Mouse (Mus musculus) ZHBTc4 (cell line): ENCODE data around the gene Canx.
"Not testable (repeated sequence)": the region's sequence is repeated elsewhere in the genome, so short reads cannot be mapped to it uniquely, and the experiment has no call there.

Experiments
- DNase-seq: peaks from one replicate; pipeline ENCODE4 v3.0.0-alpha.2; 2011; ENCODE audit warnings: low read depth, low spot score

The Canx gene

DNA sequence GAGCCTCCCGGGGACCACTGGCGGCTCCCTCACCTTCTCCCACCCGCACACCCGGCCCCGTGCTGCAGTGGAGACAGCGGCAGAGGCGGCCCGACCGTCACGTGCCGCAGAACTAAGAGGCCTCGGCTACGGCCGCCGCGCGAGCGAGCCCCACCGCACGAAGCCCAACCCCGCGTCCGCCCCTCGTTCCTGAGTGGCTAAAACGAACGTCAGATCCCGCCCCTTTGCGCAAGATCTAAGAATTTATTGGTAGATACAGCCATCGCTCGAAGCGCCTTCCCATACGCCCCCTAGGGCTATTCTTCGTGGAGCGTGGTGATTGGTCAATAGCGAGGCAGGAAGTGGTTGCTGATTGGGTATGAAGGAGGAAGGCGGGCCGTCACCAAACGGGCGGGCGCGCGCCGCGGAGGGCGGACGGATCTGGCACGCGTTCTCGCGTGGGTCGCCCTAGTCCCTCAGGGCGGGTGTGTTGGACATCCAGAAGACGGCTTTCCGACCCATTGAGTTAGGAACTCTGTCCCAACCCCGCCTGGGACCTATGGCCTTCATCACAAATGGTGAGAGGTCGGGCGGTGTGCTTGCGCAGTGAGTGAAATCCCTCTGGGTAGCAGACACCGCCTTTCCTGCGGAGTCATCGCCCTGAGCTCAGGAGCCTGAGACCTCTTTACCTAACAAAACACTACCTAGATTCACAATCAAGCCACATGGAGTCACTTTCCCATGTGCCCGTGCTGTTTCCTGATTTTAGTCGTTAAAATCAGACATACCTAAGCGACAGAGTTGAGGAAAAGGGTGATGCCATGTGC is at the start of gene Canx:
Canx (minus strand) TSS at position 178 of the 806 bp plus-strand sequence.
- DNase-seq = peak; percentile 99

DNA sequence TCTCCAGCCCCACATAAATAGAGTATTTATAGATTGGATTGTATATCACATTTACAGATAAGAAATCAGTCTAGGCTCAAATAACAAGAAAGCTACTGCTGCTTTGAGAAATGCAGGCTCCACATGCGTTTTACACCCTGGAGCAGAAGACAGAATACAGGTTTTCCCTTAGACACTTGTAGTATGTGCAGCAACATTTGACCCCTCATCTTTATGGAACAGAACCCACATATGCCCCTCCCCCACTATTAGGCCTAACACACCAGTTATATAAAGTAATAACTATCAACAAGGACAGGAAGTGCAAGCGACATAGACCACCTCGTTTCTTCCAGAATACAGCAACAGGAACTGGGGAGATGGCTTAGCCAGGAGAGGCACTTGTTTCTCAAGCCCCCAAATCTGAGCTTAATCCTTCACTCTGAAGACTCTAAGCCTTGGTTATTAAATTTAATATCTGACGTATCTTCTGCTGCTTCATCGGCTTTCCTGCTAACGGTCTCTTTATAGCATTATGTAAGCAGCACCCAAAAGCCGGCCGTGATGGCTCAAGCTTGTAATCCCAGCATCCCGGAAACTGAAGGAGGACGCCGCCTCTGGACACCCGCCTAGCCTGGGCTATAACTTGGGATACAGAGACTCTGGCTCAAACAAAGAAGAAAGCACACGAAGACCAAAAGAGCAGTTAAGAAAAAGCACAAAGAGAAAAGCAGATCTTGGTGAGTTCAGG is 49.0 kb upstream of the Canx start:
- no peak for DNase-seq

GRCm38 (mm10) chr11:50373621-50374020 is 48.1 kb upstream of the Canx start:
- DNase-seq = no peak

DNA sequence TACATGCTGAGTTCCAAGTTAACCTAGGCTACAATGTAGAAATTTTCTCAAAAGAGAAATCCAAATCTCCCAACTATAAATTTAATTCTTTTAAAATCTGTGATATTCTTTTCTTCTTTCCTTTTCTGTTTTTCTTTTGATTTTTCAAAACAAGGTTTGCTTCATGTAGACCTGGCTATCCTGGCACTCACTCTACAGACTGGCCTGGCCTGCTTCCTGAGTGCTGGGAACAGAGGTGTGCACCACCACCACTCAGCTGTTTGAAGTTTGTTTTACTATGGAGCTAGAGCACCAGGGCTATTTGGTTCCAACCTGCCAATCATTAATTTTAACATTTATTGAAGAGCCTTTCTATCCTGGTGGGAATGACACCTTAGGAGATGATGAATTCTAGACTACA is 47.6 kb upstream of the Canx start:
- DNase-seq = no peak

DNA sequence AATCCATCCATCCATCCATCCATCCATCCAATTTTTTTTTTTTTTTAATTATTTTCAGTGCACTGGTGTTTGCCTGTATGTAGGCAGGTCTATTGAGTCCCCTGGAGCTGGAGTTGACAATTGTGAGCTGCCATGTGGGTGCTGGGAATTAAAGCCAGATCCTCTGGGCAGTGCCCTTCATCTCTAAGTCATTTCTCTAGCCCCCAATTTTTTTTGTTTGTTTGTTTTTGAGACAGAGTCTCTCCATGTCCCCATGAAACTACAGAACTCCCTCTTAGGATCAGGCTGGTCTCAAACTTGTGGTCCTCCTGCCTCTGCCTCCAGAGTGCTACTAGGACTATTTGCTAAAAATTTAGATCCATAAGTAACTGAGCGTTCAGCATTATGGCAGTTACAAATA is 46.4 kb upstream of the Canx start:
- DNase-seq = no peak

DNA sequence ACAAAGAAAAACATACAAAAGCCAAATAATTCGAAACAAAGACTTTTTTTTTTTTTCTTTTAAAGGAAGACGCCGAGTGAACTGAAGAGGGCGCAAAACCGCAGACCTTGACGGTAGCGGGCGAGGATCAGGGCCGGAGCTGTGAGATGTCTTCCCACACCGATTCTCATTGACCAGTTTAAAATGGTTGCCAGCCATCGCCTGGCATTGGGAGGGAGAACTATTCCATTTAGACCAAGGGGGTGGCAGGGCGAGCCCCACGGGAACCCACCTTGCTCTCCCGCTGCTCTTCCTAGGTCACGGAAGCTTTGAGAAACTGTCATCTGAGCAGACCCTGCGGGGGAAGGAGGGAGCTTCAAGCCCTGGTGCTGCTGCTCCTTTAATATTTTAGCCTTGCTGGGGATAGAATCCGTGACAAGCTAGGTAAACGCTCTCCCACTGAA is 45.9 kb upstream of the Canx start:
- peak; percentile 80 for DNase-seq

DNA sequence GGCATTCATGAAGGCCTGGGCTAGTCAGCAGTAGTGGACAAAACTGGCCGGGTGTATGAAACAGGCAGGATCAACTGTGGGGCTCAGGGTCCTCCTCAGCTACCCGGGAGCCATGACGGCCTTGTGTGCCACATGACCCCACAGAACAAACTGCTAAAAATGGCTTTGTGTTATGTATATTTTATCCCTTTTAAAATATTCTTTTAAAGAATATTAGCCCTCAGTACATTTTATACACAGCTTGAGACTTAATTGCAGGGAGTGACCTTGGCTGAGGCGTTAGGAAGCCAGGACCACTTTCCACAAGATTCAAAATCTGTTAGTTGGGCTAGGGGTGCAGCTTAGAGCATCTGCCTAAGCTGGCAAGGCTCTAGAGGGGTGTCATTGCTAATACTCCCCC is 45.5 kb upstream of the Canx start:
- no peak for DNase-seq

GRCm38 (mm10) chr11:50369360-50369911 is 44.0 kb upstream of the Canx start:
- DNase-seq = peak; percentile 38

DNA sequence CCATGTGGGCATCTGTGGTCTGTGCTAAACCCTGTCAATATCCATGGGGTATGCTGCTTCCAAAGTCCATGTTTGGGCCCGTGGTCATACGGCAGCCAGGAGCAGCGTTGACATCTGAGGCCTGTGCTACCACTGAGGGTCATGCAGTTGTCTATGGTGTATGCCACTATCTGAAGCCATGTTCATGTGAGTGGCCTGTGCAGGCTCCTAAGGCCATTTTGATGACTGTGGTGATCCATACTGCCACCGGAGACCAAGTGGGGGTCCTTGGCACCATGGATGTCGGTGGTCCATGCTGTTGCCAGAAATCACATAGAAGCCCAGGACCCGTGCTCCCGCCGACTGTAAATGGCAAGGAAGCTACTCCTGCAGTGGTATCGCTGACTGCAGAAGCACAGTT is 42.1 kb upstream of the Canx start:
- no peak for DNase-seq

- no peak for DNase-seq
These were observed 39.8 kb upstream of the Canx start for GRCm38 (mm10) chr11:50365322-50365721.

GRCm38 (mm10) chr11:50364548-50364947 is 39.1 kb upstream of the Canx start:
- DNase-seq = peak; percentile 81

DNA sequence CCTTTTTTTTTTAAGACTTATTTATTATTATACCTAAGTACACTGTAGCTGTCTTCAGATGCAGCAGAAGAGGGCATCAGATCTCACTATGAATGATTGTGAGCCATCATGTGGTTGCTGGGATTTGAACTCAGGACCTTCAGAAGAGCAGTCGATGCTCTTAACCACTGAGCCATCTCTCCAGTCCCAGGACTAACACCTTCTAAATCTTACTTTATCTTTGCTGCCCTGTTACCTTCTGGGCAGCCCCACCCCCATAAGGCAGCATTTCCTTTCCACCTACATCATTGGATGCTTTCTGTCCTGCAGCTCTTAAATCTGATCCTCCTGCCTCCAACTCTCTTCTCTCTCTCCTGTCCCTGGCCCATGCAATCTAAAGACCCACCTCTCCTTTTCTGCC is 35.8 kb upstream of the Canx start:
- DNase-seq = not testable (repeated sequence)

GRCm38 (mm10) chr11:50358950-50359861 is 33.7 kb upstream of the Canx start:
- peak; percentile 92 for DNase-seq

- no peak for DNase-seq
These were observed 29.9 kb upstream of the Canx start for GRCm38 (mm10) chr11:50355395-50355794.

GRCm38 (mm10) chr11:50354851-50355250 is 29.4 kb upstream of the Canx start:
- DNase-seq = no peak

- DNase-seq = peak; percentile 35
These were observed 28.7 kb upstream of the Canx start, which contains the start of gene Cby3 for GRCm38 (mm10) chr11:50354162-50354561. Gene Cby3 (plus strand): TSS chr11:50354462.

DNA sequence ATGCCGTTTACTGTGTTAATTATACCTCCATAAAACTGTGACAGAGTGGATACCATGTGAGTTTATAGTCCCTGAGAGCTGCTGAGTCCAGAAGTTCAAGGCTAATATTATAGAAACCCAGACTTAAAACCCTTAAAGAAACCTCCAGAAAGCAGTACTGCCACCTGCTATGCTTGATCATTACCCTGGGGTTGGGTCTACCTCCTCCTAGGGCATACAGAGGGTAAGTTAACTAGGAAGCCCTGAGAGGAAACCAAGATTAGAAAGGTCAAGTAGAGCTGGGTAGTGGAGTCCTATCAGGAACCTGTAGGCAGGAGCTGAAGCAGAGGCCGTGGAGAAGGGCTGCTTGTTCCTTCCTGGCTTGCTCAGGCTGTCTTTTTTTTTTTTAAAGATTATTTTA is 26.7 kb upstream of the Canx start:
- no peak for DNase-seq

- DNase-seq = peak; percentile 50
These were observed 21.0 kb upstream of the Canx start for GRCm38 (mm10) chr11:50346256-50347032.

DNA sequence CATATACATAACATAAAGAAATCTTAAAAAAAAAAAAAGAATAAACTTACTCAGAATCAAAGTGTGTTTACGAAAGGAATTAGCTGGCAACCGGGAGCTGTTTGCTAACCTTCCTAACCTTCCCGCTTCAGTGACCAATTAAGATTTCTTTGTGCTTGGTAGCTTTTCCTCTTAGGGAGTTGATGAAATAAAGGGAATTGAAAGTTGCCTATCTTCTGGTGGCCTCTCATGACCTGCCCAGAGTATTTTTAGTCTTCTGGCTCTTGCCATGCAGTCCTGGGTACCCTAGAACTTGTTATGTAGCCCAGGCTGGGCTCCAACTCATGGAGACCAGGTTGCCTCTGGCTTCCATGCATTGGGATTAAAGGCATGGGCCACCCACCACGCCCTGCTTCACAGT is 20.0 kb upstream of the Canx start:
- no peak for DNase-seq

DNA sequence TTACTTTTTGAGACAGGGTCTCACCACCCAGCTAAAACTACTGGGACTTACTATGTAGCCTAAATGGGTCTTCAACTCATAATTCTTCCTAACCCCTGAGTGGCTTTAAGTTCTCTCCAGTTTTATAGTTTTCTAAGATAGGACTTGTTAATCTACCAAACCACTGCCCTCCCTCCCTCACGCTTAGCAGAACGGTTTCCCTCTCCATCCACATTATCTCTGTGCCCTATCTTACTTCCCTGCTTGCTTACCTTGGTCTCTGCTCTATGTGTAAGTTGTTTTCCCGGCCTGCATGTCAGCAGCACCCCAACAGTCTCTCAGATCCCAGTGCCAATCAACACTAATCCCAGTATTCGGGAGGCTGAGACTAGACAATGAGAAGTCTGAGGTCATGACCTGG is 11.4 kb upstream of the Canx start:
- DNase-seq = no peak

GRCm38 (mm10) chr11:50336126-50336525 is 10.7 kb upstream of the Canx start:
- no peak for DNase-seq
